Mouse (Mus musculus) brain, embryonic 14.5 days (tissue): ENCODE measurements around the gene Matn3.

ENCODE experiments used
- CTCF ChIP-seq: fragments of 200-500 bp; IDR thresholded peaks from 2 replicates; pipeline ENCODE4 v1.5.1; 2012; ENCODE audit warnings: inconsistent platforms, mild to moderate bottlenecking, moderate library complexity, borderline replicate concordance; ENCODE audit not compliant: insufficient read depth, insufficient read length; ENCODE audit errors: extremely low read depth
- POLR2A ChIP-seq: fragments of 200-500 bp; IDR thresholded peaks from 2 replicates; pipeline ENCODE4 v1.6.1; 2012; ENCODE audit warnings: mild to moderate bottlenecking, inconsistent platforms, borderline replicate concordance; ENCODE audit not compliant: poor library complexity, insufficient read depth, insufficient read length, severe bottlenecking; ENCODE audit errors: extremely low read depth

DNA sequence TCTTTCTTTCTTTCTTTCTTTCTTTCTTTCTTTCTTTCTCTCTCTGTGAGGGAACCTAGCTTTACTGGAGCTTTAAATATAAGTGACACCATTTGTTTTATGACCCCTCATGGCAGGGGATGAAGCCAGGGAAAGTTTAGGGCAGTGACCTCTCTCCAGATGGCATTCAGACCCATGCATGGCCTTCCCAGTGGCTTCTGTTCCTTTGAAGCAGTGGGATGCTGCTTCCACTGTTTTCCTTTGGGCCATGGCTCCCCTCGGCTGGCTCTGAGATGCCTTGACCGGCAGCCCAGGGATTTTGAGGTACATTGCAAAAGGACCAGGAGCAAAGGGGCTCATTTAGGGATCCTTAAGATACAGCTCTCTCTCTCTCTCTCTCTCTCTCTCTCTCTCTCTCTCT is 45.8 kb upstream of the Matn3 start:
- TF ChIP-seq POLR2A (no peak), CTCF (no peak)
